Mouse (Mus musculus) liver, adult 2 months (tissue): ENCODE measurements at regions not wholly inside any gene's neighbourhood (a gene's known extent, or its start where the extent isn't known, plus 50 kb on each side); places are given as distances from the start of the nearest gene placed in this dataset.

Experiments
- CTCF ChIP-seq: fragments of 200-500 bp; IDR thresholded peaks from 2 replicates; pipeline ENCODE4 v1.5.1; 2011; ENCODE audit warnings: low read depth, low read length, control low read depth
- POLR2A ChIP-seq: fragments of 200-500 bp; IDR thresholded peaks from 2 replicates; pipeline ENCODE4 v1.6.1; 2011; ENCODE audit warnings: low read length, control low read depth; ENCODE audit not compliant: insufficient read depth; ENCODE audit errors: extremely low read depth

- TF ChIP-seq CTCF, result no peak
- TF ChIP-seq POLR2A, result no peak
These were observed 178.7 kb downstream of the Maf start for GRCm38 (mm10) chr8:115528879-115529278.
